Mouse (Mus musculus) spleen, adult 2 months (tissue): ENCODE measurements around the gene Hibch.

Experiments
- CTCF ChIP-seq: fragments of 200-500 bp; IDR thresholded peaks from 2 replicates; pipeline ENCODE4 v1.5.1; 2011; ENCODE audit warnings: mild to moderate bottlenecking, inconsistent platforms; ENCODE audit not compliant: insufficient read depth, insufficient read length, insufficient replicate concordance; ENCODE audit errors: extremely low read depth
- POLR2A ChIP-seq: fragments of 200-500 bp; IDR thresholded peaks from 2 replicates; pipeline ENCODE4 v1.6.1; 2011; ENCODE audit warnings: low read depth, low read length, inconsistent platforms

DNA sequence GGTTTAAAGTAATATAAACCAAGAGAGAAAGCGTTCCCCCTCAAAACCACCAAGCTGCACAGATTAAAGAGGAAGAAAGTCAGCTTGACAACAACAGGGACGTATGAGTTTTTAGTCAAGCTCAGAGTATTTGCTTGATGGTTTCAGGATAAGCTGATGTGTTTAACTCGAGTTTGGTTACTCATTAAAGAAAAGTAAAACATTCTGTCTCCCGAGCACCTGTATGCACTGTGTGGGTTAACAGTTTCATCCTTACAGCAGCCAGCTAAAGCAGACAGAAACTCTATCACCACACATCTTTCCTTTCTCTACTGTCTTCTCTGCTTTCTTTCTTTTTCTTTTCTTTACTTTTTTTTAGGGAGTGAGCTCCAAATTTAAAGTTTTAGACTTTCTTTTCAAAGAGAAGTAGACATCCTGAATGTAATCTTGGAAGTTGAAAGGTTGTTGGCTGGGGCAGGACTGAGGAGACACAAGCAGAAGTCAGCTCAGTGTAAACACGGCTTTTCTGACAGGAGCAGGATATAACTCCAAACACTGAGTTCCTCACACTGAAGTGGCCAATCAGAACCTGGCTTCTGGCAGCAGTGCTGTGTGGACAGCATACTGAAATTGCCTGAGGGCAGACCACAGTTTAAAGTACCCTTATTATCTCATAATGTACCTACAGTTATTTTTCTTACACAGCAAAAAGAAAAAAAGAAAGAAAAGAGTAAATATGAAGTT, 106.6 kb downstream of the Hibch start:
- TF ChIP-seq POLR2A (no peak), CTCF (no peak)
